Mouse (Mus musculus) small intestine, adult 2 months (tissue): ENCODE measurements around the gene Ppara. TPM values are rescaled to one million over a fixed set of nuclear protein-coding genes. Genes with fewer than 3 reads are reported as not detected.
A peak's percentile ranks its signal among the peaks of the same experiment; 100 is the strongest.

Experiments used
- H3K27ac ChIP-seq: fragments of 200-500 bp; 2 replicates; pipeline ENCODE4 v1.5.1; 2012; ENCODE audit warnings: low read depth, low read length, control low read depth, inconsistent platforms; ENCODE audit not compliant: insufficient read depth
- H3K27me3 ChIP-seq: fragments of 200-500 bp; 2 replicates; pipeline ENCODE4 v1.6.1; 2012; ENCODE audit warnings: mild to moderate bottlenecking, moderate library complexity, low read length, inconsistent platforms; ENCODE audit not compliant: control insufficient read depth, insufficient read depth
- H3K36me3 ChIP-seq: fragments of 200-500 bp; 2 replicates; pipeline ENCODE4 v1.6.1; 2012; ENCODE audit warnings: mild to moderate bottlenecking, low read length, control low read depth, inconsistent platforms; ENCODE audit not compliant: control insufficient read depth, insufficient read depth
- H3K4me1 ChIP-seq: fragments of 200-500 bp; 2 replicates; pipeline ENCODE4 v1.6.1; 2012; ENCODE audit warnings: low read length, inconsistent platforms, mixed read lengths; ENCODE audit not compliant: control insufficient read depth, insufficient read depth, insufficient read length
- H3K4me3 ChIP-seq: fragments of 200-500 bp; 2 replicates; pipeline ENCODE4 v1.5.1; 2012; ENCODE audit warnings: low read depth, mild to moderate bottlenecking, control low read depth, inconsistent platforms, low read length, moderate library complexity
- CTCF ChIP-seq: fragments of 200-500 bp; IDR thresholded peaks from 2 replicates; pipeline ENCODE4 v1.5.1; 2012; ENCODE audit warnings: low read depth, mild to moderate bottlenecking, control low read depth, inconsistent platforms, low read length, moderate library complexity, mixed read lengths; ENCODE audit not compliant: insufficient replicate concordance, insufficient read length; ENCODE audit errors: extremely low read depth
- POLR2A ChIP-seq: fragments of 200-500 bp; IDR thresholded peaks from 2 replicates; pipeline ENCODE4 v1.6.1; 2012; ENCODE audit warnings: low read depth, mild to moderate bottlenecking, control low read depth, inconsistent platforms, low read length, moderate library complexity
- WGBS: fragments of 180-500 bp; shearing (Covaris S2); methylation state at CpG from one replicate; pipeline ENCODE4 v1.1.7; 2018; 5-methylcytosine and 5-hydroxymethylcytosine counted together
- polyA plus RNA-seq: library from polyadenylated mRNA; depleted of rRNA; stranded (reverse); fragments of >200 nt; gene quantifications from 2 replicates; pipeline ENCODE4 v1.2.3, GENCODE M21; 2012

The Ppara gene
- polyA plus RNA-seq, 1 experiment, result 7.2 TPM

DNA sequence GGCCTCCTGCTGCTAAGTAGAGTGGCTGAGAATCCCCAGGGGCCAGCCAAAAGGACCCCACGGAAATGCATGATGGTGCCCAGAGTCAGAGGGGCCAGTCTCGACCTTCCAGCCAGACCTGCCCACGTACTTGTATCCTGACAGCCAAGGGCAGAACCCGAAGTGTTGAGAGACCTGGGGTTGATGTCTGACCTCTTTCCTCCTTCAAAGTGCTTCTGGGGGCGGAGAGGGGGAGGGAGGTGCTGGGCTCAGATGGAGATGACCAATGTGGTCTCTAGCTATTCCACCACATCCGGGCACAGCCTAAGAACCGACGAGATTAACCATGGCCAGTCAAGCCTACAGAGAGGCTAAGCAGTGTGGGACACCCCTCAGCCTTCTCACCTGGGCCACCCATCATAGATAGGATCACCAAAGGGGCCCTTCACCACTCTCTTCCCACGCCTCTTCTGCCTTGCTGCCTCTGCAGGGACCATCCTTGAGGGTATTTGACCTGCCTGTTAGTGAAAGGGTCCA is 29.7 kb upstream of the Ppara start:
- Histone ChIP-seq H3K27ac (peak overlapping the region; percentile 88), H3K4me1 (peaks cover 64% of the 10 kb centered on the region), H3K36me3 (peaks cover 64% of the 10 kb centered on the region), H3K4me3 (no peak overlapping the region), H3K27me3 (no peaks in the 10 kb centered on the region)
- TF ChIP-seq CTCF (no peak), POLR2A (no peak)
- WGBS, result 71% methylated on average over 9 of the region's 9 CpGs

DNA sequence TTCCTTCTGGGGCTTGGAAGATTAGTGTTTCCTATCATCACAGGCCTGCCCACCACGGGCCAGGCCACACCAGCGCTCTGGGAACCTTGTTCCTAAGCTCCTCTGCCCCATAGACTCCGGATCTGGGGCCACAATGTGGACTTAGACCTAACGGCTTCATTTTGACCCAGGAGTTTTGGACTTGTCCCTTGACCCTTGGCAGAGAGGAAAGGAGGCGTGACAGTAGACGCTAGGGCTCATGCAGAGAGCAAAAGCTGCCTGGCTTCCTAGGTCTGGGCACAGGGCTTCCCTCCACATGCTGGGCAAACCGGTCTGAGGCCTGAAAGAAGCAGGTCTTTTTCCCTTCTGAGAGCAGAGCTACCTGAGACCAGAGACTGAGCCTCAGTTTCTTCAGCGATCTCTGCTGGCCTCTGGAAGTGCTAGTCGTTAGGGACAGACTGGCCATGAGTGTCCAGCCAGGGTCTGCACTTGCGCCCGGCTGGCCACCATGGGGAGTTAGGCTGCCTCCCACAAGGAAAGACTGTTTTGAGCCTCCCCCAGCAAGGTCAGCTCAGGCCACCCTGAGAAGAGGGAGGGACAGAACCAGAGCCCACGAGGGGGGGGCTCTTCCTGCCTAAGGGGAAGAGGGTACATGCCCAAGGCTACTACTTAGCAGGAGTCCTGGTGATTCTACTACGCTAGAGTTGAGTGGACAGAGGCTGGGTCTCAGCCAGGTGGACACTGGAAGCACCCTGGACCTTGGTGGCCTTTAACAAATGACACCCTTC is 29.0 kb upstream of the Ppara start:
- Histone ChIP-seq H3K27me3 (no peaks in the 10 kb centered on the region), H3K4me1 (peaks cover 58% of the 10 kb centered on the region), H3K36me3 (peaks cover 58% of the 10 kb centered on the region), H3K4me3 (no peak overlapping the region), H3K27ac (peak overlapping the region; percentile 88)
- 48% methylated on average over 13 of the region's 13 CpGs for WGBS
- TF ChIP-seq POLR2A (no peak; the same call in 1 of the 2 replicates), CTCF (no peak)

DNA sequence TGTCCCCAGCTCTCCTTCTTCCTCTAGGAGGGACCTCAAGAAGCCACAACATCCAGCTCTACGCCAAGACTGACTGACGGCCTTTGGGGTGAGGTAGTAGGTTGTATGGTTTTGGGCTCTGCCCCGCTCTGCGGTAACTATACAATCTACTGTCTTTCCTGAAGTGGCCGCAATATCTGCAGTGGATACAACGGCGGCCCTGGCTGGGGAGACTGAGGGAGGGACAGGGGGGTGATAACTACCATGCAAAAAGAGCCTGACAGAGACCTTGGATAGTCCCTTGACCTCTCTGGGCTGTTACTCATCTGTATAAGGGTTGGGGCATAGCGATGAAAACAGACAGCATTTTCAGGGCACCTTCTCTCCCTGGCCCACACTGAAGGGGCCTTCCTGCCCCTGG is 28.3 kb upstream of the Ppara start:
- Histone ChIP-seq H3K27me3 (no peaks in the 10 kb centered on the region), H3K4me1 (peaks cover 52% of the 10 kb centered on the region), H3K36me3 (peaks cover 52% of the 10 kb centered on the region), H3K4me3 (no peak overlapping the region), H3K27ac (no peak overlapping the region)
- TF ChIP-seq CTCF, result no peak
- TF ChIP-seq POLR2A, result no peak
- WGBS, result 89% methylated on average over 8 of the region's 8 CpGs

DNA sequence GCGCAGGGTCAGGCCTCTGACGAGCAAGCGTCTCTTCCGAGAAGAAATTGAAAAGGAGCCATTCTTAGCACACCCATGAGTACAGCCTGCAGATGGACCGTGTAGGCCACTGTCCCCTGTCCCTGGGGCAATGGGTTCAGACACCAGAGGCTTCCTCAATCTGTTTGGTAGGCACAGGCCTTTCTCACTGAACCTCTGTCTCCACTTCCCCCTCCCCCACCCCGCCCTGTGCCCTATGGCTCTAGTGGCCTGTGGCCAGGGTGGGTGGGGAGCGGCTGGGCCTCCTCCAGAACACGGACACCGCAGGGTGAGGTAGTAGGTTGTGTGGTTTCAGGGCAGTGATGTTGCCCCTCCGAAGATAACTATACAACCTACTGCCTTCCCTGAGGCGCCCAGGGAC is 27.8 kb upstream of the Ppara start:
- H3K27me3 ChIP-seq, result no peaks in the 10 kb centered on the region
- no peak for TF ChIP-seq POLR2A
- no peak for TF ChIP-seq CTCF
- 82% methylated on average over 11 of the region's 11 CpGs for WGBS
- H3K4me3 ChIP-seq, result no peak overlapping the region
- H3K27ac ChIP-seq, result no peak overlapping the region
- H3K4me1 ChIP-seq, result peaks cover 48% of the 10 kb centered on the region
- H3K36me3 ChIP-seq, result peaks cover 47% of the 10 kb centered on the region

DNA sequence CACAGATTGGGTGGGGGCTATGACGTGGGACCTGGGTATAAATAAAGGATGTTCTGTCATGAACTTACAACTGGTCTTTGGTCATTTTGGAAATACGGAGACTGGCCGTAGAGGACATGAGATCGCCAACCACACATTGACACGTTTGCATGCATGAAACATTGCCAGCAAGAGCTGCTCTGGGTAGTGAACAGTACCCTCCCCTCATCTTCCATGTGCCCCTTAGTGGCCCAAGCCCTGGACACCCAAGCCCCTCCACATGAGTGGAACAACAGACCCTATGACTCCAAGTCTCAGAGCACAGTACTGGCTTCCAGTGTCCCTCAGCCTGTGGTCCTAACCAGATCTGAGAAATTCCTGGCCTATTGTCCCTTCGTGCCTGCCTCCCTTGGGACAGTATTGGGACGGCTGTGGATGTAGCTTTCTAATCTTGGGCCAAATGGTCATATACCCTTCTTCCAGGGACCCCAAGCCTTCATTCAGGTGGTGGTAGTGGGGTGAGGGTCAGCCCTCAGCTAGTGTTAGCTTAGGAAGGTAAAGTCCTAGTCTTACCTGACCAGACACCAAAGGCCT is 27.2 kb upstream of the Ppara start:
- TF ChIP-seq CTCF, result no peak
- no peak for TF ChIP-seq POLR2A
- peaks cover 42% of the 10 kb centered on the region for H3K36me3 ChIP-seq
- no peak overlapping the region for H3K27ac ChIP-seq
- H3K4me3 ChIP-seq, result no peak overlapping the region
- 84% methylated on average over 7 of the region's 7 CpGs for WGBS
- H3K27me3 ChIP-seq, result no peaks in the 10 kb centered on the region
- H3K4me1 ChIP-seq, result peaks cover 42% of the 10 kb centered on the region

DNA sequence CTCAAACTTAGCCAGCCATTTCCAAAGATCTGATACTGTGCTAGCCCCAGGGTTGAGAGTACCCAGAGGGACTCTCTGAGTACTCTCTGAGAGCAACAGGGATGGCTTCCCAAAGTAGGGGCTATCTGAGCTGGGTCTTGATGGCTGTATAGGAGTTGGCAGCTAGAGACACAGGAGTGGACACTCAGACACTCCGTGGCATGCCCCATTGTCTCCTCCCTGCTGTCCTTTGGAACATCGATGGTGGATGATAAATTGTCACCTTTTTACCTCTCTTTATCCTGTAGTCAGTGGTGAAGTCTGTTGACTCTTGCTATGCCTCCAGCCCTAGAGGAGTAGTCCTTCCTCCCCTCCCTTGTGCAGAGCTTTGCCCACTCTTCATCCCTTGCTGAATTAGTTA is 26.6 kb upstream of the Ppara start:
- 67% methylated on average over 2 of the region's 2 CpGs for WGBS
- H3K4me3 ChIP-seq, result no peak overlapping the region
- TF ChIP-seq POLR2A, result no peak
- TF ChIP-seq CTCF, result no peak
- H3K36me3 ChIP-seq, result peaks cover 36% of the 10 kb centered on the region
- no peaks in the 10 kb centered on the region for H3K27me3 ChIP-seq
- peaks cover 37% of the 10 kb centered on the region for H3K4me1 ChIP-seq
- no peak overlapping the region for H3K27ac ChIP-seq

DNA sequence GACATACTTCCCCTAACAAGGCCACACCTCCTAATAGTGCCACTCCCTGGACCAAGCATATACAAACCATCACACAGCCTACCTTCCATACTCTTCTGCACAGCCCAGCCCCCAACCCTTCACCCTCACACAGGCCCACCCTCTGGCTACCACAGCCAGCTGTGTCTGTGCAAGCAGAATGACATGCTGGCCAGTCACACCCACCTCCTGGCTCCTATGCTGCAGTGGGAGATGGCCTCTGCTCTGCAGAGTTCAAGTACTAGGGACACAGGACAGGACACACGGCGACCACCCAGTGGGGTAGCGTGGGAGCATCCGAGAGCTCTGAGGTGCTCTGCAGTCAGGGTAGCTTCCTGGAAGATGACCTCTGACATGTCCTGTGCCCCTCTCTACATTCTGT is 25.9 kb upstream of the Ppara start:
- peaks cover 32% of the 10 kb centered on the region for H3K36me3 ChIP-seq
- H3K4me1 ChIP-seq, result peaks cover 30% of the 10 kb centered on the region
- H3K27ac ChIP-seq, result peak overlapping the region; percentile 39
- 56% methylated on average over 4 of the region's 4 CpGs for WGBS
- H3K4me3 ChIP-seq, result no peak overlapping the region
- TF ChIP-seq CTCF (no peak), POLR2A (no peak)
- H3K27me3 ChIP-seq, result no peaks in the 10 kb centered on the region
